Comparison of ENCODE assay signal across 9 mouse cellular contexts in genomic region chr2:84019519-84020305, GRCm38 (mm10). TPM values are rescaled to one million over a fixed set of nuclear protein-coding genes. Genes with fewer than 3 reads are reported as not detected.
DNase-seq lines count a peak whose midpoint lies in the region; ATAC-seq and TF ChIP-seq lines count a peak whose summit lies in the region.
"Had no signal": no experiment of that assay in that cellular context is flagged by ENCODE, and none has a peak within 500 bp of the region (broad histone marks: within the 10 kb centered on the region; RNA-seq: fewer than 3 reads in every experiment).

No protein-coding gene starts in this region.

- ATAC-seq in common myeloid progenitor, adult 5-6 weeks (replicated peaks; ENCODE audit: low read depth, poor library complexity, severe bottlenecking): peak; percentile 81
- no peak for ATAC-seq in hindbrain, embryonic 12.5 days (ENCODE audit: low FRiP score)
- no peak; the same call in 1 of the 2 replicates for ATAC-seq in hindbrain, embryonic 13.5 days (ENCODE audit: low FRiP score)
- ATAC-seq: forebrain, embryonic 13.5 days had no signal

- TF ChIP-seq CTCF in MEL (IDR thresholded peaks at IDR 0.05 in 2 of 3, conservative IDR thresholded peaks at IDR 0.05 in 1 of 3; ENCODE audit: control insufficient read depth in 1 of 3, insufficient read depth in 1 of 3, low read depth in 2 of 3, low read length in 3 of 3, poor library complexity in 1 of 3, severe bottlenecking in 1 of 3): no peak

- no peaks in the 10 kb centered on the region for H3K36me3 ChIP-seq in MEL (ENCODE audit: control insufficient read depth in 1 of 2, insufficient read depth in 2 of 2, low read length in 2 of 2)
- H3K36me3 ChIP-seq in hindbrain, embryonic 12.5 days: no peaks in the 10 kb centered on the region
- H3K36me3 ChIP-seq in hindbrain, embryonic 13.5 days: no peaks in the 10 kb centered on the region

- H3K9me3 ChIP-seq in MEL (replicated peaks; ENCODE audit: insufficient read depth, low read length): no peaks in the 10 kb centered on the region
- no peaks in the 10 kb centered on the region for H3K9me3 ChIP-seq in hindbrain, embryonic 12.5 days (replicated peaks)
- no peaks in the 10 kb centered on the region for H3K9me3 ChIP-seq in hindbrain, embryonic 13.5 days
- H3K9me3 ChIP-seq: forebrain, embryonic 13.5 days had no signal

- no peaks in the 10 kb centered on the region; a peak in 1 of 4 replicates for H3K27me3 ChIP-seq in MEL (ENCODE audit: control insufficient read depth in 1 of 2, insufficient read depth in 2 of 2, low read length in 2 of 2)
- no peaks in the 10 kb centered on the region for H3K27me3 ChIP-seq in hindbrain, embryonic 12.5 days
- H3K27me3 ChIP-seq in hindbrain, embryonic 13.5 days: no peaks in the 10 kb centered on the region
- H3K27me3 ChIP-seq: forebrain, embryonic 13.5 days had no signal

- H3K27ac ChIP-seq in MEL (ENCODE audit: control insufficient read depth, low read depth, low read length): no peak overlapping the region
- H3K27ac ChIP-seq in hindbrain, embryonic 12.5 days: no peak overlapping the region
- H3K27ac ChIP-seq in hindbrain, embryonic 13.5 days: no peak overlapping the region
- H3K27ac ChIP-seq: forebrain, embryonic 13.5 days had no signal

- no peaks in the 10 kb centered on the region for H3K79me2 ChIP-seq in MEL (ENCODE audit: control insufficient read depth, insufficient read depth, low read length, poor library complexity)

- peak; percentile 35 for DNase-seq in MEL (ENCODE audit: low read depth, low spot score)
- DNase-seq in kidney, postnatal 36 days: peak; percentile 44 to 77
- DNase-seq in mesoderm, embryonic 11.5 days (ENCODE audit: low read depth, low spot score): peak; percentile 27
- DNase-seq in ovary, postnatal 36 days (ENCODE audit: low spot score): no peak

- no peaks in the 10 kb centered on the region for H3K4me1 ChIP-seq in MEL (ENCODE audit: control insufficient read depth in 1 of 2, insufficient read depth in 2 of 2, low read length in 2 of 2)
- no peaks in the 10 kb centered on the region for H3K4me1 ChIP-seq in hindbrain, embryonic 12.5 days
- no peaks in the 10 kb centered on the region for H3K4me1 ChIP-seq in hindbrain, embryonic 13.5 days (replicated peaks)
- H3K4me1 ChIP-seq: forebrain, embryonic 13.5 days had no signal

- 83% methylated on average over 8 of the region's 8 CpGs for WGBS in hindbrain, embryonic 12.5 days
- 77% methylated on average over 8 of the region's 8 CpGs for WGBS in hindbrain, embryonic 13.5 days

- TF ChIP-seq POLR2A in MEL (IDR thresholded peaks at IDR 0.05; ENCODE audit: control insufficient read depth in 1 of 2, insufficient read depth in 1 of 2, low read depth in 1 of 2, low read length in 2 of 2, poor library complexity in 1 of 2): no peak

- H3K4me2 ChIP-seq in hindbrain, embryonic 12.5 days (replicated peaks): no peak overlapping the region
- H3K4me2 ChIP-seq in hindbrain, embryonic 13.5 days: no peak overlapping the region
- H3K4me2 ChIP-seq: forebrain, embryonic 13.5 days had no signal

- peak; percentile 29 to 35; a peak in 2 of 4 replicates for TF ChIP-seq EP300 in MEL (IDR thresholded peaks at IDR 0.05; ENCODE audit: low read depth in 1 of 2, low read length in 2 of 2)

- TF ChIP-seq RAD21 in MEL (IDR thresholded peaks at IDR 0.05; ENCODE audit: low read depth, low read length): no peak

- H3K9ac ChIP-seq in MEL (ENCODE audit: control insufficient read depth, low read depth, low read length, poor library complexity, severe bottlenecking): no peak overlapping the region
- no peak overlapping the region for H3K9ac ChIP-seq in hindbrain, embryonic 12.5 days
- H3K9ac ChIP-seq in hindbrain, embryonic 13.5 days: no peak overlapping the region
- H3K9ac ChIP-seq: forebrain, embryonic 13.5 days had no signal

- no peak overlapping the region for H3K4me3 ChIP-seq in MEL (ENCODE audit: control insufficient read depth in 1 of 2, insufficient read depth in 1 of 2, low read depth in 2 of 2, low read length in 2 of 2)
- H3K4me3 ChIP-seq in hindbrain, embryonic 12.5 days: no peak overlapping the region
- H3K4me3 ChIP-seq in hindbrain, embryonic 13.5 days: no peak overlapping the region
- H3K4me3 ChIP-seq: forebrain, embryonic 13.5 days had no signal

TF ChIP-seq in MEL, 35 proteins besides CTCF, POLR2A, EP300 and RAD21:
- no peak for TF ChIP-seq MAZ (IDR thresholded peaks at IDR 0.05; ENCODE audit: low read depth, low read length)
- TF ChIP-seq TCF12 (IDR thresholded peaks at IDR 0.05; ENCODE audit: low read depth, low read length): peak; percentile 32; the same call in 1 of the 2 replicates
- TF ChIP-seq ETS1 (IDR thresholded peaks at IDR 0.05; ENCODE audit: low read depth, low read length): peak; percentile 32; the same call in 1 of the 2 replicates
- peak; percentile 60 for TF ChIP-seq GATA1 (IDR thresholded peaks at IDR 0.05; ENCODE audit: low read depth, low read length)

RNA-seq across cellular contexts. Expression of gene Gm13691, which starts 29.4 kb away (rescaled TPM):
- total RNA-seq in MEL (2012; rRNA removed): 0.08 TPM in 1 of 2 replicates, not detected in the other
- polyA plus RNA-seq in MEL (2012; ENCODE audit: insufficient read depth in 1 of 2, insufficient read length in 2 of 2, low read depth in 1 of 2, low replicate concordance in 2 of 2, missing spikeins in 1 of 2): under 1 TPM in 1 of 2 experiments, not detected in 1; 0.08 TPM
- 0.05 and 0.10 TPM in 2 replicates for total RNA-seq in common myeloid progenitor, adult 5-6 weeks (2017)
- polyA plus RNA-seq in hindbrain, embryonic 12.5 days (2016; fragmentation: Nextera tagmentation; extraction: Ambion mirVana): not detected in 2 replicates
- not detected in 2 replicates for polyA plus RNA-seq in hindbrain, embryonic 13.5 days (2015; fragmentation: Nextera tagmentation; extraction: Ambion mirVana)
- polyA plus RNA-seq: forebrain, embryonic 13.5 days; stomach, embryonic 14.5 days had no signal

RNA-seq across cellular contexts. Expression of gene Gm13697, which starts 35.2 kb away (rescaled TPM):
- total RNA-seq in MEL (2012; rRNA removed): 0.08 TPM in 1 of 2 replicates, not detected in the other
- under 1 TPM in 1 of 2 experiments, not detected in 1; 0.08 TPM for polyA plus RNA-seq in MEL (2012; ENCODE audit: insufficient read depth in 1 of 2, insufficient read length in 2 of 2, low read depth in 1 of 2, low replicate concordance in 2 of 2, missing spikeins in 1 of 2)
- 0.09 and 0.10 TPM in 2 replicates for total RNA-seq in common myeloid progenitor, adult 5-6 weeks (2017)
- not detected in 2 replicates for polyA plus RNA-seq in hindbrain, embryonic 12.5 days (2016; fragmentation: Nextera tagmentation; extraction: Ambion mirVana)
- polyA plus RNA-seq in hindbrain, embryonic 13.5 days (2015; fragmentation: Nextera tagmentation; extraction: Ambion mirVana): not detected in 2 replicates
- polyA plus RNA-seq: forebrain, embryonic 13.5 days; stomach, embryonic 14.5 days had no signal

RNA-seq across cellular contexts. Expression of gene Gm13694, which starts 41.0 kb away (rescaled TPM):
- total RNA-seq in MEL (2012; rRNA removed): 0.08 TPM in 1 of 2 replicates, not detected in the other
- polyA plus RNA-seq in MEL (2012; ENCODE audit: insufficient read depth in 1 of 2, insufficient read length in 2 of 2, low read depth in 1 of 2, low replicate concordance in 2 of 2, missing spikeins in 1 of 2): under 1 TPM in 1 of 2 experiments, not detected in 1; 0.08 TPM
- total RNA-seq in common myeloid progenitor, adult 5-6 weeks (2017): 0.09 and 0.10 TPM in 2 replicates
- not detected in 2 replicates for polyA plus RNA-seq in hindbrain, embryonic 12.5 days (2016; fragmentation: Nextera tagmentation; extraction: Ambion mirVana)
- polyA plus RNA-seq in hindbrain, embryonic 13.5 days (2015; fragmentation: Nextera tagmentation; extraction: Ambion mirVana): not detected in 2 replicates
- polyA plus RNA-seq: forebrain, embryonic 13.5 days; stomach, embryonic 14.5 days had no signal

RNA-seq across cellular contexts. Expression of gene Gm13696, which starts 46.8 kb away (rescaled TPM):
- total RNA-seq in MEL (2012; rRNA removed): 0.08 TPM in 1 of 2 replicates, not detected in the other
- polyA plus RNA-seq in MEL (2012; ENCODE audit: insufficient read depth in 1 of 2, insufficient read length in 2 of 2, low read depth in 1 of 2, low replicate concordance in 2 of 2, missing spikeins in 1 of 2): under 1 TPM in 1 of 2 experiments, not detected in 1; 0.08 TPM
- total RNA-seq in common myeloid progenitor, adult 5-6 weeks (2017): 0.09 and 0.10 TPM in 2 replicates
- polyA plus RNA-seq in hindbrain, embryonic 12.5 days (2016; fragmentation: Nextera tagmentation; extraction: Ambion mirVana): not detected in 2 replicates
- not detected in 2 replicates for polyA plus RNA-seq in hindbrain, embryonic 13.5 days (2015; fragmentation: Nextera tagmentation; extraction: Ambion mirVana)
- polyA plus RNA-seq: forebrain, embryonic 13.5 days; stomach, embryonic 14.5 days had no signal

RNA-seq across cellular contexts. Expression of gene Gm13695, which starts 52.6 kb away (rescaled TPM):
- total RNA-seq in MEL (2012; rRNA removed): 0.08 TPM in 1 of 2 replicates, not detected in the other
- polyA plus RNA-seq in MEL (2012; ENCODE audit: insufficient read depth in 1 of 2, insufficient read length in 2 of 2, low read depth in 1 of 2, low replicate concordance in 2 of 2, missing spikeins in 1 of 2): not detected
- total RNA-seq in common myeloid progenitor, adult 5-6 weeks (2017): 0.10 TPM in 1 of 2 replicates, not detected in the other
- polyA plus RNA-seq in hindbrain, embryonic 12.5 days (2016; fragmentation: Nextera tagmentation; extraction: Ambion mirVana): not detected in 2 replicates
- not detected in 2 replicates for polyA plus RNA-seq in hindbrain, embryonic 13.5 days (2015; fragmentation: Nextera tagmentation; extraction: Ambion mirVana)
- polyA plus RNA-seq: forebrain, embryonic 13.5 days; stomach, embryonic 14.5 days had no signal
